Mouse (Mus musculus) lung, postnatal 10 days (tissue): ENCODE measurements at regions not wholly inside any gene's neighbourhood (a gene's known extent, or its start where the extent isn't known, plus 50 kb on each side); places are given as distances from the start of the nearest gene placed in this dataset.

Experiments
- DNase-seq: peaks from one replicate; pipeline ENCODE4 v3.0.0; 2021

GRCm38 (mm10) chr6:94954580-94954979 is 162.5 kb upstream of the Kbtbd8 start:
- DNase-seq, result no peak

DNA sequence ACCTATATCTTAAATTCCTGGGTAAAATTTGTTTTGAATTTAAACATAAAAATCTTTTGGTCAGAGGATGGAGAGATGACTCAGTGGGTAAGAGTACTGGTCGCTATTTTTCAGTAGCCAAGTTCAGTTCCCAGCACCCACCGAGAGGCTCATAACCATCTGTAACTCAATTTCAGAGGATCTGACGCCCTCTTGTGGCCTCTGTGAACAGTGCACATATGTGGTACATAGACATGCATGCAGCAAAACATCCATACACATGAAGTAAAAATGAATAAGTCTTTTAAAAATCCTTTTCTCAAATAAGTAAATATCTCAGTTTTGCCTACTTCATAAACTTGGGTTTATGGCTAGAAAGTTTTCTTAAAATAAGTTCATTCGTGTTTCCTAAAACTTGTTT is 163.4 kb upstream of the Kbtbd8 start:
- no peak for DNase-seq

DNA sequence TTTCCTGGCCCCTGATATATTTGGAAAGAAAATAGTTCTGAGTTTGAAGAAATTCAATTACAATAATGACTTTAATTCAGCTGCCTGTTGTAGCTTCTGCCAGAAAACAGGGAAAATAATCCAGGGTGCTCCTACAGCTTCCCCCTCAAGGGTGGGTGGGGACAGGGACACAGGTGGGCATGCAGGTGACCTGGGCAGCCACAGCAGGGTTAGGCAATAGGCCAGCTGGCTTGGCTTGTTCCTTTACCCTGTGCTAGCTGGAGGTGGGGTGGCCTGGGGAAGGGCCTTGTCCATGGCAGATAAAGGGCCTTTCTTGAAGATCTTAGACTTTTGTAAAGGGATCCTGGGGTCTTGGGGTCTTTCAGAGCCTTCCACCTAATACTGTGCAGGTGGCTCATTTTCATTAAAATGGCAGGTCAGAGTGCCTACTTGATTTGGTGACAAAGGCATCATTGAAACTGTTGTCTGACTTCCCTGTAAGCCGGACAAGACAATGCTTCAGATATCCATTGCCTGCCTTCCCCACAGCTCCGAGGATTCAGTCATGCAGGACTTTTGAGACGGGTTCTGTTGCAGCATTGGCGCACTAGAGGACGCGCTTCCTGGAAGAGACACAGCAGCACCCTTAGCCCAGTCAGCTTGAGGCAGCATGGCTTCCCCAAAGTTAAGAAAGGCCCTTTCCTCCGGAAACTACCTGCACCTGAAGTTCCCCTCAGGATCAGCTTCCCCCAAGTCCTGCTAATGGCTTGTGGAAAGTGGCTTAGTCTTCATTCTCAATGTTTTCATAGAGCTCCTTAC is 164.9 kb upstream of the Kbtbd8 start:
- no peak for DNase-seq

GRCm38 (mm10) chr6:94950944-94951343 is 166.1 kb upstream of the Kbtbd8 start:
- DNase-seq, result no peak

GRCm38 (mm10) chr6:94950319-94950718 is 166.7 kb upstream of the Kbtbd8 start:
- no peak for DNase-seq

- no peak for DNase-seq
Observed at GRCm38 (mm10) chr6:94946352-94946900, 170.6 kb upstream of the Kbtbd8 start.

GRCm38 (mm10) chr6:94945715-94946114 is 171.3 kb upstream of the Kbtbd8 start:
- DNase-seq, result no peak

DNA sequence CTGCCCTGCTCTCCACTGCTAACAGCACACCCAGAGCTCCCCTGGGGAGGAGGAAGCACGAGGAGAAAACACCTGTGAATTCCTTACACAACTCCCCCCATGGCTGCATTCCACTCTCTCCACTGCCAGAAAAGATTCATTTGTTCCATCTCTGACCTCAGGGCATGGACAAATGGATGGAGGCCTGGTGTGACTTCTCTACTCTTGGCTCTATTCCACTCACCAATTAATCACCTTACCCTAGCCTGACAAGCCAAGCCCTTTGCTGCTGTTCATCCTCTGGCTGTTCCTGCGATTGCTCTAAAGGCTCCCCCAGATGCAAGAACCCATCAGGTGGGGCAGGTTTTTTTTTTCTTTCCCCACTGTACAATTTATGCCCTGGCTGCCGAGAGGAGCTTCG is 172.8 kb upstream of the Kbtbd8 start:
- DNase-seq, result no peak

DNA sequence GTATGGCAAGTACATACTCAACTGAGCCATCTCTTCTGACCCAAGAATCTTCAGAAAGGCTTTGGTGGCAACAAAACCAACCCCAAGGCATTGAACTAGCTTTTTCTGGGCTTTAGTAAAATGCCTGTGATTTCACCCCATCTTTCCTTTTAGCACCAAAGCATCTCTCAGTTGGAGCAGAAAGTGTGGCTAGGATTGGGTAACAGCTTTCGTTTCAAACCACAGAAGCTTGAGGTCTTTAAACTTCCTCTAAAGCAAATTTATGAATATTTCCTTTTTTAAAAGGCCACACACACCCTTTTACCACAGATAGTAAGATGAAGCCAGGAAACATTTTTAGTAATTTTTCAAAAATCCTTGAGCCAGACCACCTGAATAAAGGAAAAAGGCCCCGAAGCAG is 178.1 kb upstream of the Kbtbd8 start:
- no peak for DNase-seq

DNA sequence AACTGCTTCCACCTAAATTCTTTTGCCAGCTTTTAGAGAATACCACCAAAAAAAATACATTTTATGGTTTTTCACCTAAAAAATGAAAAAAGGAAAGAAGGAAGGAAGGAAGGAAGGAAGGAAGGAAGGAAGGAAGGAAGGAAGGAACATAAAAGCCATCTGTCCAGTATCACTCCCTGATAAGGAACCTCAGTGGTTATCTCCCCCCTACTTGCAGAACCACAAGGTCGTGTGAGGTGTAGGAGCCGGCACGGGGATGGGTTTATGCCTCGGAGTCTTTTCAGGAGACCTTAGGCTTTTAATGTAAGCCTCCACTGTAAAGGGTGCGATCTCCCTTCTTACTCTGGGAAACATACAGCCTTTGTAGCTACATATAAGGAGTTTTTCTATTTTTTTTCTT is 180.8 kb upstream of the Kbtbd8 start:
- DNase-seq, result no peak

DNA sequence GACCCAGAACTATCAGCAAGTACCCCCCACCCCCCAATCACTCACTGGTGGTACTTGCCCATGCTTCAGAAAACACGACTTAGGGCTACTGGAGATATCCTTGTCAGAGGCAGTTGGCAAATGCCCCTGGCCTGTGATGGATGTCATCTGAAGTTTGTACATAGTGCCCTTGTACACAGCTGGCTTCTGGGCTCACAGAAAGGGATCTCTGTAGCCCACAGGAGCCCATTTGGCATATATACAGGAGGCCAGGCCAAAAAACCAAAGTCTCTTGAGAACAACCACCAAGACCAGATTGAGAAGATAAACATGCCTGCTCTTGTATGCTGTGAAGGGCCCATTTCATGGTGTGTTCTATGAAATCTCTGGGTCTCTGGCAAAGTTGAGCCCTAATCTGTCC is 181.3 kb upstream of the Kbtbd8 start:
- DNase-seq, result no peak

DNA sequence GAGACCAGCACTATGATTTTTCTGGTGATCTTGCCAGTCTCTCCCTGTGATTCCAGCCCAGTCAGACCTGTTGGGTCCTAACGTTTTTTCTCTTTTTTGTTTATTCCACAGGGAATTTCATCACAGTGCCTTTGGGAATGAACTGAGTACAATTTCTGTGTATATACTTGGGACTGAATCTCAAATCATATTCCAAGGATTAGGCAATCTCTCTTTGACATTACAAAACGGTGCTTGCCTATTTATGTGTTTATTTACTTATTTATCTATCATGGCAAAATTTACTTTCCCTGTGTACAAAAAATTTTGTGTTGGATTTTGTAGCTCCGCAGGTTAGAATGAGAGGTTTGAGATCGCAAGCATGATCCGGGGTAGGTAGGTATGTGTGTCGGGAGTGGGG is 189.2 kb upstream of the Kbtbd8 start:
- DNase-seq, result no peak

DNA sequence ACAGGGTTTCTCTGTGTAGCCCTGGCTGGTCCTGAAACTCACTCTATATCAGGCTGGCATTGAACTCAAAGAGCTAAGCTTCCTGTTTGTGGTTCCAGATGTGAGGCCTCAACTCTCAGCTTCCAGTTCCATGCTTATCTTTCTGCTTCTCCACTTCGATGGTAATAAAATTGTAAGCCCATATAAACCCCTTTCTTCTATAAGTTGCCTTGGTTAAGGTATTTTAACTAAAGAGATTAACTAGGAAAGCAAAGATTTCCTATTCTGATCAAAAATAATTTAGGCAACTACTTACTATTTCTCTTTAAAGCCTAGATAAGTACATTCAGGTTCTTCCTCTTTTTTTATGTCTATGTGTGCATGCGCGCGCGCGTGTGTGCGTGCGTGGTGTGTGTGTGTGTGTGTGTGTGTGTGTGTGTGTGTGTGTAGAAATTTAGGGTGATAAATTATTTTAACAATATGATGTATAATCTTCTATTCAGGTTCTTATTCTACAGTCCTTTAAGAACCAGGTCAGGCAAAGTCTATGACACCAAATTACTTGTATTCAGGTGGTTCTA is 190.3 kb upstream of the Kbtbd8 start:
- no peak for DNase-seq

DNA sequence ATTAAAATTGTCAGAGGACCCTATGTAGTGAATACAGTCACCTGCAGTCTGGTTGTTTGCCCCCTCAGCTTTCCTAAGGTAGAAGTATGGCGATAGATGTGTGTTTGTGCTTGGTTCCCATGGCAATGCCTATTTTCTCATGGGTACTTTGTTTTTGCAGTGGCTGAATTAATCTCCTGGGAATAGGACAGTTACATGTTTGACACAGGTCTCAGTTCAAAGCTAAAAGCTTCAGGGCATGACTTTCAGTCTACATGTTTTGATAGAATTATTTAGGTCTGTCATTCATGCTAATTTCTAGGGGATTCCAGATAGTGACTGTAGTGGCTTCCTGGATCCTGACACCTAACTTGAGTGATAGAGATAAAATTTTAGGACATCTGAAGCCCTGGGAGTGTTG is 191.6 kb upstream of the Kbtbd8 start:
- DNase-seq, result no peak

- no peak for DNase-seq
Observed at GRCm38 (mm10) chr6:94924338-94925039, 192.6 kb upstream of the Kbtbd8 start.

GRCm38 (mm10) chr6:94921741-94922140 is 195.3 kb upstream of the Kbtbd8 start:
- DNase-seq, result no peak

DNA sequence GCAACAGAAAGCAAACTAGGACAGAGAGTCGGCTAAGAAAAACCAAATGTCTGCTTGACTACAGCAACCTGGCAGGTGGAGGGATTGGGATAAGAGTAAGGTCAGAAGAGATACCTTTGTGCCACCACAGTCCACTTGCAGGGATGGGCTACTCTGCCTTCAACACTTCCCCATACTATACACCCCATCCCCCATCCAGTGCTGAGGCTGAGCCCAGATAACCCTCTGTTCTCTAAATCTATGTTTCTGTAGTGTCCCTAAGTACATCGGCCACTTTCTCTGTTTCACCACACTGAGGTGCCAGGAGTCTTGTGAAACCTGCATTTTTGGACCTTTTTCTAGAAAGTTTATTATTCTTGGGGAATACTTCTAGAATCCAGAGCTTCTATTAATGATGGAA is 196.3 kb upstream of the Kbtbd8 start:
- DNase-seq, result no peak

DNA sequence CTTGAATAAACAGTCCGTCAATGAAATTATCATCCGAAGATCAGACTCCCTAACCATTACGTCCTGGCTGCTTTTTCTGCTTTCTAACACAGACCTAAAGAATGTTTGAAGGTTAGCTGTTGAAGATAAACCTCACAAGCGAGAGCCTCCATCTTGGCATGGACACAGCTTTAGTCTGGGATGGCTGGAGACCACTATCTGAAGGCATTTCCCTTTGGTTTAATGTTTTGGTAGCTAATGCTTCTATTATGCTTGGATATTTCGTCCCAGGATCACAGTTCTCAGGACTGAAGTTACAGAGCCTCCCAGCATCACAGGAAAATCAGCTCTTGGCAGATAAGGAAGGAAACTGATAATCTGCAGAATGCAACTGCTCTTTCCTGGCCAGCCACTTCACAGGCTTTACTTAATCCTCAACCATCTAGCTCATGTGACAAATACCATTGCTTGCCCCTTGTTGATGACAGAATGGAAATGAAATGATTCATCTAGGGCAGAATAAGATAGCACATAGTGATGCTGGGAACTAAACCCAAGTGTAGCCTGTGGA is 197.8 kb upstream of the Kbtbd8 start:
- no peak for DNase-seq

DNA sequence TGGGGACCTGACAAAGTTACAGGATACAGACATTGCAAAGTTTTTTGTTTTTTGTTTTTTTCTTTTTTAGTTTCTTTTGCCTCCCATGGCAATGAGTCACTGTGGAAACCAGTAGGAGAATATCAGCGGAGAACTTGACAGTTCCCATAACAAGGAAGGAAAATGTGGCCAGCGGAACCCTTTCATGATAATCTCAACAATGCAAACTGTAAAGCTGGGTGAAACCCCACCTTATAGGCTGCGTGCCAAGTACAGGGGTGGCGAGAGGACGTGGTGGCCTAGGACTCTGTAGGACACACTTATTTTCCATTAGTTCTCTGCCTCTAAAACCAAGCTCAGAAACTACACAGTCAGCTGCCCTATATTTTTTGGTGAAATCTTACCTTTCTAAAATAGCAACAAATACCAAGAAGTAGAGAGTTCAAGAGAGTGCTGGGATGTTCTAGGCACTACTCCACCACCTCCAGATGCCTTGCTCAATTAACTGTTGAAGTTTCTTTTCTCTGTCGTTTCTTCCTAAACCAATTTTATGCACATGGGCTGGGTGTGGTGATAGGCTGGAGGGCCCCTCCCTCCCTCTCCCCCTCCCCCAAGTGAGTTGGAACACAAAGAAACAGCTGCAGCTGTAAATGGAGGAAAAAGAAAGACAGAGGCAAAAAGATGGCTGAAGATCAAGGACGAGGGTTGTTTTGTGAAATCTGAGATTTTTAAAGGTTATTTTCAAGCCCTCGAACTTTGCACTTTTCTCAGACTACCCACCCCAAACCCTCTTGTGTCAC is 201.0 kb upstream of the Kbtbd8 start:
- peak; percentile 51 for DNase-seq

DNA sequence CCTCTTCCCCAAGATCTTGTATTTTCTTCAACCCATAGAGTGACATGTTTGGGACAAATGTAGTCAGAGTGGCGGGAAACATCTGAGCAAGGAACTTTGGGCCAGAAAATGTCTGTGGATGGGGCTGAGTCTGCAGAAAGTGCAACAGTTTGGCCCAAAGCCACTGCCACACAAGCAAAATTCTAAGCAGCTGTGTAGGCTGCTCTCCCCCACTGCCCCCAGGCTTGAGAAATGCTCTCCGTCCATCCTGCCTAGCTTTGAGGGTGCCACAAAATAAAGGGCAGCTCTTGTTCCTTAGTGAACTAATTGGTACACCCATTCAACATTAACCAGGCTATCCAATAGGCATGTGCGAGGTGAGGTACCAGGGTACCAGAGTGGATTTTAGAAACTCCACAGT is 205.2 kb upstream of the Kbtbd8 start:
- DNase-seq, result peak; percentile 29

GRCm38 (mm10) chr6:94911374-94911773 is 205.7 kb upstream of the Kbtbd8 start:
- peak; percentile 17 for DNase-seq

DNA sequence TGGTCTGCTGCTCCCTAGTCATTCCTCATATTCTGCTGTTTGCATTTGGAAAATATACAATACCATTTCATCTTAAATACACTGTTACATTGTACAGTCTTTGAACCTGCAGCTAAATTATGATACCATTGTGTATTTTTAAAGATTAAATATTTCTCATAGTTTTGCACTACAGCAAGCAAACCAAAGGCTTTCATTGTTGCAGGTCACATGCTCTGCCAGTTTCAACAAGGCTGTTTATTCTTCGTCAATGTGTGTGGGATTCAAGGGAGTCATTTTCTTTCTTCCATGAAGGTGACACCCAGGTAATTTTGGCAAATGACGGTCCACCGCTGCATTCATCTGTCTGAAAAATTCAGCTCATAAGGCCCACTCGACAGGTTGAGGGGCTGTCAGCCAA is 200.9 kb upstream of the Lrig1 start:
- no peak for DNase-seq

- no peak for DNase-seq
Observed at GRCm38 (mm10) chr6:94898881-94899280, 198.9 kb upstream of the Lrig1 start.
